Mouse (Mus musculus): ENCODE data around the gene Camta1. TPM values are rescaled to one million over a fixed set of nuclear protein-coding genes. Genes with fewer than 3 reads are reported as not detected.

Gene Camta1
- polyA plus RNA-seq, 1 experiment from 2014 or later, result 81.8 TPM

DNA sequence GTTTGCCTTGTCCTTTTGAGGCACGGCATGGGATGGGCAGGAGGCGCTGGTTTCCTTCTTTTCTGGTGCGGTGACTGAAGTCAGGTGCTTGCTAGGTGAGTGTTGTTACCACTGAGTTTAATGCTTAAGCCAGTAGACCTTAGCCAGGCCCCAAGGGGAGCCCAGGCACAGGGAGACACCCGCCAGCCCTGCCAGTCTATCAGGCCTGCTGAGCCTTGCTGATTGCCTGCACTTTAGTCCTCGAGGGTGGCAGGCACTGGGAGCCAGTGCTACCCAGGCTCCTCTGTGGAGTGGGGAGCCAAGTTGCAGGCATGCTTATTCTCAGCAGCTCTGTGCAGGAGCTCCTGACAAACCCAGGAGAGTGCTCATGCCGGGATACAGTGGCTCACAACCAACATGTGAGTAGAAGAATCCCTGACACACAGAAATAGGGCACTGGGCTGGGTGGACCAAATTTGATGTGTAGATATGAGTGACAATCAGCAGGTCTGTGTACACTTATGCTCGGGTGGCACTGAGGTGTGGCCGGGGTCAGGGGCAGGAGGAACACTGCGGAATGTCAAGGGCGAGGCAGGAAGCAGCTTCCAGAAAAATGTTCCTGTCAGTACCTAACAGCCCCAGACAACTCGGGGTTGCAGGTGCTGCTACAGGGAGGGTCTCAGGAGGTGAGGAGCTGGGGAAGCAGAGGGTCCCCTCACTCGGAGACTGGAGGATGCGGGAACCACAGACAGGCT is 638.2 kb downstream of the Camta1 start:
- Histone ChIP-seq H3K9me3 (replicated peaks; ENCODE audit: control insufficient read depth, low read length) (no peaks in the 10 kb centered on the region), H3K27me3 (ENCODE audit: control insufficient read depth, insufficient read depth, low read length) (no peaks in the 10 kb centered on the region), H3K4me2 (ENCODE audit: low read depth, low read length) (no peak overlapping the region), H3K36me3 (ENCODE audit: control insufficient read depth, insufficient read depth, low read length) (no peaks in the 10 kb centered on the region), H3K9ac (ENCODE audit: low read length) (no peak overlapping the region), H3K27ac (ENCODE audit: low read length) (no peak overlapping the region), H3K4me3 (replicated peaks; ENCODE audit: low read length) (no peak overlapping the region), H3K4me1 (ENCODE audit: control insufficient read depth, insufficient read depth, low read length) (peaks cover 6% of the 10 kb centered on the region; the same call in 1 of the 2 replicates)
- 53% methylated on average over 13 of the region's 13 CpGs for WGBS
- ATAC-seq (ENCODE audit: insufficient read depth, low FRiP score), result no peak

DNA sequence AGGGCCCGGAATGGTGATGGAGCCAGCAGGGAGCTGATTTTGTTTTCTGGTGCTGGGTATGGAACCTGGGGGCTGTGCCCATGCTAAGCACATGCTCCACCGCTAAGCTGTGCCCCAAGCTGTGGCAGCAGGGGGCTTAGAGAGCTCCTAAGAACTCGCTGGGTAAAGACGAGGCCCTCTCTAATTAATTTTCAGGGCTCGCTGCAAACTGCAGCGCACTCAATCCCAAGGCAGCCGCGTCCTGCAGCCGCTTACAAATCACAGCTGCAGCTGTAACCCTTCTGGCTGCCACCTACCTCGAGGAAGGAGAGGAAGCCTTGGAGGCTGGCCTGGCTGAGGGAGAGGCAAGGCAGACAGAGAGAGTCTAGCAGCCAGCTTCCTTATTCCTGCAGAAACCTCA is 639.0 kb downstream of the Camta1 start:
- H3K9ac ChIP-seq (ENCODE audit: low read length), result no peak overlapping the region
- H3K4me1 ChIP-seq (ENCODE audit: control insufficient read depth, insufficient read depth, low read length), result peaks cover 6% of the 10 kb centered on the region; the same call in 1 of the 2 replicates
- H3K9me3 ChIP-seq (replicated peaks; ENCODE audit: control insufficient read depth, low read length), result no peaks in the 10 kb centered on the region
- no peak overlapping the region for H3K4me3 ChIP-seq (replicated peaks; ENCODE audit: low read length)
- no peak overlapping the region for H3K4me2 ChIP-seq (ENCODE audit: low read depth, low read length)
- no peaks in the 10 kb centered on the region for H3K36me3 ChIP-seq (ENCODE audit: control insufficient read depth, insufficient read depth, low read length)
- H3K27ac ChIP-seq (ENCODE audit: low read length), result no peak overlapping the region
- ATAC-seq (ENCODE audit: insufficient read depth, low FRiP score), result no peak
- no peaks in the 10 kb centered on the region for H3K27me3 ChIP-seq (ENCODE audit: control insufficient read depth, insufficient read depth, low read length)
- WGBS, result 26% methylated on average over 10 of the region's 10 CpGs

DNA sequence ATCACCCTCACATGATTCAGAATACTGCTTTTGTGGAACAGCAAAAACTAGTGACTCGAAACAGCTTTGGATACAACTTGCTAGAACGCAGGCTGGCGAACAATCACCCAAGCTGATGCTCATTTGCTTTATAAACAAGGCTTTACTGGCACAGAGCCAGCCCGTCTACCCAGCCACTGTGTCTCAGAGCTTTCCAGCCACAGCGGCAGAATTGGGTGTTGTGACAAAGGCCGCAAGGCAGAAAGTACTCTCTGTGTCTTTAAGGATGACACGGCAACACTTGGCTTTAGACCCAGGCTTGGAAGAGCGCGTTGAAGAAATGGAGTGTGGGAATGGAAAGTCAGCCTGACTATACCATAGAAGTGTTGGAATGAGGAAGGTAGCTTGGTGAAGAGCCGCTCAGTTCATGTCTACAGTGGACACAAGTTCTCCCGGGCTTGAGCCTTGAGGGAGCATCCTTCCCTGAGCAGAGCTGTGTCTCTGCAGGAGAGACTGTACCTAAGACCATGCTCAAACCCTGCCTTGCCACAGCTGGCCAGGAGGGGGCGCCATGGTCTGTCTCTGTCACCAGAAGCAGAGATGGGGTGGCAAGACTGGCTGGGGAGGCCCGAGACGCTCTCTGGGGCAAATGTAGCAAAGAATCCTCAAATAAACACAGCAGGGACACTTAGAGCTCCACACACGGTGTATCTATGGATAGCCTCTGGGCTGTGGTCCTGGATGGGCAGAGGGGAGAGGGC is 645.0 kb downstream of the Camta1 start:
- H3K4me2 ChIP-seq (ENCODE audit: low read depth, low read length), result no peak overlapping the region
- no peak overlapping the region for H3K4me3 ChIP-seq (replicated peaks; ENCODE audit: low read length)
- no peak overlapping the region for H3K9ac ChIP-seq (ENCODE audit: low read length)
- H3K9me3 ChIP-seq (replicated peaks; ENCODE audit: control insufficient read depth, low read length), result no peaks in the 10 kb centered on the region
- ATAC-seq (ENCODE audit: insufficient read depth, low FRiP score), result no peak
- no peak overlapping the region for H3K27ac ChIP-seq (ENCODE audit: low read length)
- H3K27me3 ChIP-seq (ENCODE audit: control insufficient read depth, insufficient read depth, low read length), result no peaks in the 10 kb centered on the region
- H3K36me3 ChIP-seq (ENCODE audit: control insufficient read depth, insufficient read depth, low read length), result no peaks in the 10 kb centered on the region
- WGBS, result 67% methylated on average over 15 of the region's 15 CpGs
- H3K4me1 ChIP-seq (ENCODE audit: control insufficient read depth, insufficient read depth, low read length), result peaks cover 7% of the 10 kb centered on the region

DNA sequence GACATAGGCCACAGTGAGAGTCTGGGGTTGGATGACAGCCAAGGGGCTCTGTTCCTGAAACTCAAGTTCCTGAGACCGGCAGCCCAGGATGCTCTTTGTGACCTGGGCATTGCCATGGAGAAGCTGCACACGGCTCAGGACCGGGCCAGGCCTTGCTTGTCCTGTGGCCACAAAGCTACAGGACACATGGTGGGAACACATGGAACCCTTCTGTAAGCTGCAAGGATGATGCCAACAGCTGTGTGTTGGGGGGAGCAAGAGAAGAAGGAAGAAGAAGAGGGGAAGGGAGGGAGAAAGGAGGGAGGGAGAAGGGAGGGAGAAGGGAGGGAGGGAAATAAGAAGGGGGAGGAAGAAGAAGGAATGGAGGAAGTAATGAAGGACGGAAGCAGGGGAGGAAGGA is 645.8 kb downstream of the Camta1 start:
- H3K4me1 ChIP-seq (ENCODE audit: control insufficient read depth, insufficient read depth, low read length), result peaks cover 7% of the 10 kb centered on the region
- no peak overlapping the region for H3K4me3 ChIP-seq (replicated peaks; ENCODE audit: low read length)
- no peaks in the 10 kb centered on the region for H3K36me3 ChIP-seq (ENCODE audit: control insufficient read depth, insufficient read depth, low read length)
- no peak for ATAC-seq (ENCODE audit: insufficient read depth, low FRiP score)
- H3K9ac ChIP-seq (ENCODE audit: low read length), result no peak overlapping the region
- no peak overlapping the region for H3K27ac ChIP-seq (ENCODE audit: low read length)
- no peak overlapping the region for H3K4me2 ChIP-seq (ENCODE audit: low read depth, low read length)
- WGBS, result 48% methylated on average over 4 of the region's 4 CpGs
- no peaks in the 10 kb centered on the region for H3K9me3 ChIP-seq (replicated peaks; ENCODE audit: control insufficient read depth, low read length)
- no peaks in the 10 kb centered on the region for H3K27me3 ChIP-seq (ENCODE audit: control insufficient read depth, insufficient read depth, low read length)

DNA sequence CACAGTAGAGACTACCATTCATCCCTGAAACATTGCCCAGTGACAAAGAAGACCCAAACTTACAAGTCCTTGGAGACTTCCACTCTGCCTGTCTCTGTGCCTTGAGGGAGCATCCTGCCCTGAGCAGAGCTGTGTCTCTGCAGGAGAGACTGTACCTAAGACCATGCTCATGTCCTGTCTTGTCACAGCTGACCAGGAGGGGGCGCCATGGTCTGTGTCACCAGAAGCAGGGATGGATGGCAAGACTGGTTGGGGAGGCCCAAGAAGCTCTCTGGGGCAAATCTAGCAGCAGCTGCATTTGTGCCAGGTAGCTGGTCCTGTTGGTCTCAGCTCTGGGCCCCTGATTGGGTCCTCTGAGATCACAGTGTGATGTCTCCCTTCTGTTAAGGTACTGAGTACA is 646.5 kb downstream of the Camta1 start:
- Histone ChIP-seq H3K9me3 (replicated peaks; ENCODE audit: control insufficient read depth, low read length) (no peaks in the 10 kb centered on the region), H3K27me3 (ENCODE audit: control insufficient read depth, insufficient read depth, low read length) (no peaks in the 10 kb centered on the region), H3K27ac (ENCODE audit: low read length) (no peak overlapping the region), H3K4me2 (ENCODE audit: low read depth, low read length) (no peak overlapping the region), H3K36me3 (ENCODE audit: control insufficient read depth, insufficient read depth, low read length) (no peaks in the 10 kb centered on the region), H3K4me3 (replicated peaks; ENCODE audit: low read length) (no peak overlapping the region), H3K4me1 (ENCODE audit: control insufficient read depth, insufficient read depth, low read length) (peaks cover 7% of the 10 kb centered on the region), H3K9ac (ENCODE audit: low read length) (no peak overlapping the region)
- no peak for ATAC-seq (ENCODE audit: insufficient read depth, low FRiP score)
- 27% methylated on average over 1 of the region's 1 CpGs for WGBS

DNA sequence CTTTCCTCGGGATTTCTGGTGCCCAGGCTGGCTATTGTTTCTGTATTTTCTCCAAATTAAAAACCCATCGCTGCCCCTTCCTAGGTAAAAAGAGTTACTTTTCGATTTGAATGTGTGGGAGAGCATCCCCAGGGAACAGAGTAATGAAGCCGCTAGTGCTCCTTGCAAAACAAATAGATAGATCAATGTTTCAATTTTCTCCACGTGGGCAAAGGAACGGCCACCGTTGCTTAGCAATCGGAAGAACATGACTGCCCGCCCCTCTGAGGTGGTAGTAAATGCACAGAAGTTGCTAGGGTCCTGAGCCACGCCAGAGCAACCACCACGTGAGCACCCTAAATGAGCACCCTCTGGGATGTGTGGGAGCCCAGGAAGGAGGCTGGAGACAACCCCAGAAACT is 648.2 kb downstream of the Camta1 start:
- WGBS, result 57% methylated on average over 11 of the region's 11 CpGs
- Histone ChIP-seq H3K4me1 (ENCODE audit: control insufficient read depth, insufficient read depth, low read length) (peaks cover 7% of the 10 kb centered on the region), H3K27ac (ENCODE audit: low read length) (no peak overlapping the region), H3K9me3 (replicated peaks; ENCODE audit: control insufficient read depth, low read length) (no peaks in the 10 kb centered on the region), H3K4me2 (ENCODE audit: low read depth, low read length) (no peak overlapping the region), H3K27me3 (ENCODE audit: control insufficient read depth, insufficient read depth, low read length) (no peaks in the 10 kb centered on the region), H3K36me3 (ENCODE audit: control insufficient read depth, insufficient read depth, low read length) (no peaks in the 10 kb centered on the region), H3K9ac (ENCODE audit: low read length) (no peak overlapping the region), H3K4me3 (replicated peaks; ENCODE audit: low read length) (no peak overlapping the region)
- ATAC-seq (ENCODE audit: insufficient read depth, low FRiP score), result no peak

DNA sequence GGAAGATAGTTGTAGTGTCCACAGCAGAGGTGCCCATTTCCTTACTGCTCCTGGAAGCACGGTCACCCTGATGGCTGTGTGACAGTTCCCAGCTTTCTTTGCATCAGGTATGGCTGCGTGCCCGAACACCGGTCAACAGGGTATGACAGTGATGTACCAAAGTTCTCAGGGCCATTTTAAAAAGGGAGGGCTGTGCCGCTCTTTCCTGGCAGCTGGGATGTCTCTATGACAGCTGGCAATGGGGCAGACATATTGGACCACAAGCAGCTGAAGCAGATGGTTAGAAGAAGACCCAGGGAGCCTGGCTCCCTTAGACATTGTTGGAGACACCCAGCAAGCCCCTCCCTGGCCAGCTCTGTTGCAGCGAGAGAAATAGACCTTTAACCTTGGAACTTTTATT is 649.7 kb downstream of the Camta1 start:
- H3K4me2 ChIP-seq (ENCODE audit: low read depth, low read length), result no peak overlapping the region
- H3K9ac ChIP-seq (ENCODE audit: low read length), result no peak overlapping the region
- no peak for ATAC-seq (ENCODE audit: insufficient read depth, low FRiP score)
- no peak overlapping the region for H3K27ac ChIP-seq (ENCODE audit: low read length)
- 67% methylated on average over 6 of the region's 6 CpGs for WGBS
- H3K36me3 ChIP-seq (ENCODE audit: control insufficient read depth, insufficient read depth, low read length), result no peaks in the 10 kb centered on the region
- H3K27me3 ChIP-seq (ENCODE audit: control insufficient read depth, insufficient read depth, low read length), result no peaks in the 10 kb centered on the region
- H3K4me1 ChIP-seq (ENCODE audit: control insufficient read depth, insufficient read depth, low read length), result peaks cover 7% of the 10 kb centered on the region
- no peak overlapping the region for H3K4me3 ChIP-seq (replicated peaks; ENCODE audit: low read length)
- no peaks in the 10 kb centered on the region for H3K9me3 ChIP-seq (replicated peaks; ENCODE audit: control insufficient read depth, low read length)

DNA sequence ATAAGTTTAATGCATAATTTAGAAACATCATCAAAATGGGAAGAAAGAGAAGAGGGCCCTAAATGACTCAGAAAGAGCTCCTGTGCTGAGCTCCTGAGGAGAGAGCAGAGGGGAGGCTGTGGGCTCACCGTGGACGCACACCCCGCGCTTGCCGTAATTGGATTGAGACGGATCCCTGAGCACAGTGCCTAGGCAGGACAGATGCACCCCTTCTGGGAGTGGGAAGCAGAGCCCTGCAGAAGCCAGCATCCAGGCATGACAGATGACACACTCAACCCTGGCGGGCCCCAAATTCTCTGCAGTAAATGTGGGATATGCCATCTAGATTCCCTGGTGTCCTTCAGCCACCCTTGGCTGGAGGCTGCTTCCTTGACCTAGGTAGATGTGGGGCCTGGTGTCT is 654.1 kb downstream of the Camta1 start:
- no peaks in the 10 kb centered on the region for H3K36me3 ChIP-seq (ENCODE audit: control insufficient read depth, insufficient read depth, low read length)
- H3K27ac ChIP-seq (ENCODE audit: low read length), result no peak overlapping the region
- H3K9ac ChIP-seq (ENCODE audit: low read length), result no peak overlapping the region
- no peaks in the 10 kb centered on the region for H3K4me1 ChIP-seq (ENCODE audit: control insufficient read depth, insufficient read depth, low read length)
- H3K4me2 ChIP-seq (ENCODE audit: low read depth, low read length), result no peak overlapping the region
- 83% methylated on average over 7 of the region's 7 CpGs for WGBS
- no peaks in the 10 kb centered on the region for H3K27me3 ChIP-seq (ENCODE audit: control insufficient read depth, insufficient read depth, low read length)
- H3K4me3 ChIP-seq (replicated peaks; ENCODE audit: low read length), result no peak overlapping the region
- no peak for ATAC-seq (ENCODE audit: insufficient read depth, low FRiP score)
- H3K9me3 ChIP-seq (replicated peaks; ENCODE audit: control insufficient read depth, low read length), result no peaks in the 10 kb centered on the region

DNA sequence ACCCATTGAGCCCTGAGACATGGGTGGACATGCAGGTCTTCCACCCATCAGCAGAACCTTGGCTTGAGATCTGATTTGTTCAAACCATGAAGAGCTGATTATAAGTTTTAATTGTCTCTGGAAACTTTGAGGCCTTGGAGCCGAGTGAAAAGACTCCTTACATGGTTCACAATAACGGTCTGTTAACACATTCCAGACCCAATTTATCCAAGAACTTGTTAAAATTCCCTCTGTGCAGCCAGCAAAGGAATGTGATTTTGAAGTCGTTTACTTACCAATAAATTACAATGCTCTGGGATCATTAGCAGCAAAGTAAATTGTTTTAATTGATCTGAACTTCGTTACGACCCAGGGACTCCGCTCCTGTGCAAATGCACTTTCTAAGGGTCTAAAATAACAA is 658.8 kb downstream of the Camta1 start:
- no peak overlapping the region for H3K27ac ChIP-seq (ENCODE audit: low read length)
- 64% methylated on average over 6 of the region's 6 CpGs for WGBS
- no peak overlapping the region for H3K4me2 ChIP-seq (ENCODE audit: low read depth, low read length)
- no peak overlapping the region for H3K4me3 ChIP-seq (replicated peaks; ENCODE audit: low read length)
- H3K27me3 ChIP-seq (ENCODE audit: control insufficient read depth, insufficient read depth, low read length), result no peaks in the 10 kb centered on the region
- H3K4me1 ChIP-seq (ENCODE audit: control insufficient read depth, insufficient read depth, low read length), result no peaks in the 10 kb centered on the region
- no peaks in the 10 kb centered on the region for H3K9me3 ChIP-seq (replicated peaks; ENCODE audit: control insufficient read depth, low read length)
- H3K9ac ChIP-seq (ENCODE audit: low read length), result no peak overlapping the region
- no peaks in the 10 kb centered on the region for H3K36me3 ChIP-seq (ENCODE audit: control insufficient read depth, insufficient read depth, low read length)
- ATAC-seq (ENCODE audit: insufficient read depth, low FRiP score), result no peak
